Mouse (Mus musculus) inflammation-experienced regulatory T-cells, adult 16 weeks (primary cell): Measurements from ENCODE around the gene Poc1a. TPM values are rescaled to one million over a fixed set of nuclear protein-coding genes. Genes with fewer than 3 reads are reported as not detected.

Experiments
- polyA plus RNA-seq: library from polyadenylated mRNA; unstranded; fragments of 100-300 nt; shearing (Covaris generic); gene quantifications from one replicate; pipeline ENCODE4 v1.2.1, GENCODE M21; 2017

Poc1a gene
- 6.3 TPM for polyA plus RNA-seq

DNA sequence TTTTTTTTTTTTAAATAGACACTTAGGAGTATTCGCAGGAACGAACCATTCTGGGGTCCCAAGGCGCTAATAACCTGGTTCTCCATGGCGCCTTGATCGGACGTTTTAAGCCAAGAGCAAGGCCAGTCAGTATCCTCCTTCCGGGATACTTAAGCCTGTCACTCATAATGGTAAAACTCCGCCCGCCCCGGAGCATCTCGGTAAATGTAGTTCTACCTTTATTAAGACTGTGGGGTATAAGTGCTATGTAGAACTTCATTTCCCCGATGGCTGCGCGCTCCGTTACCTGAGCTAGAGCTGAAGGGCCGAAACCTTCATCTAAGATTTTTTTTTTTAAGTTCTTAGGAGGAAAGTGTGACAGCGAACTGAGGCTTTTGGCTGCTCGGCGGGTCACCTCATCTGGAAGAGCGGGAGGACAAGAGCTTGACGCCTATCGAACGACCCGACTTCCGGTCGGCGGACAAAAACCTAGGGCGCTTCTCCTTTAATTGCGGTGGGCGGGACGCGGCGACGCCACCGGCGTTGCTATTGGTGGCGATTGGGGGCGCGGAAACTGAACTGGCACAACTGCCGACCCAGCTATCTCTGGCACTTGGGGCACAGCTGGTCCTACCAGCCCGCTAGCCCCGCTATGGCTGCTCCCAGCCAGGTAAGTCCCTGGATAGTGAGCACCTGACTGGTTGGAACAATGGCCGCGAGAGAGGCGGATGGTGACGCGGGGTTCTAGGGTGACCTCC lies at the start of gene Poc1a:
TSS of gene Poc1a (plus strand) at position 254 of the 737 bp plus-strand sequence.

GRCm38 (mm10) chr9:106368112-106368717 lies 87.4 kb downstream of the Poc1a start, which contains the start of gene Dusp7:
Gene Dusp7, plus strand, starts transcription at chr9:106368632.

Other genes starting within 250 kb of the Poc1a start
- not detected for gene Col6a4, start 184.3 kb upstream of the Poc1a start, polyA plus RNA-seq
- 9.4 TPM for gene Glyctk, start 122.9 kb upstream of the Poc1a start, polyA plus RNA-seq
- gene Wdr82, start 110.1 kb upstream of the Poc1a start, polyA plus RNA-seq = 49.3 TPM
- gene Ppm1m, start 81.3 kb upstream of the Poc1a start, polyA plus RNA-seq = 22.2 TPM
- gene Twf2, start 78.0 kb upstream of the Poc1a start, polyA plus RNA-seq = 328 TPM
- gene Tlr9, start 58.5 kb upstream of the Poc1a start, polyA plus RNA-seq = not detected
- gene Alas1, start 32.4 kb upstream of the Poc1a start, polyA plus RNA-seq = 61.3 TPM
- gene Dusp7, start 87.6 kb downstream of the Poc1a start, polyA plus RNA-seq = 11.0 TPM
- 568 TPM for gene Rpl29, start 148.4 kb downstream of the Poc1a start, polyA plus RNA-seq
- 17.9 TPM for gene Acy1, start 157.3 kb downstream of the Poc1a start, polyA plus RNA-seq
- 19.1 TPM for gene Abhd14b, start 166.4 kb downstream of the Poc1a start, polyA plus RNA-seq
- gene Abhd14a, start 166.6 kb downstream of the Poc1a start, polyA plus RNA-seq = 20.1 TPM
- gene Pcbp4, start 172.2 kb downstream of the Poc1a start, polyA plus RNA-seq = 20.5 TPM
- gene Gpr62, start 184.9 kb downstream of the Poc1a start, polyA plus RNA-seq = not detected
- gene Rrp9, start 194.9 kb downstream of the Poc1a start, polyA plus RNA-seq = 82.3 TPM
- gene Parp3, start 195.9 kb downstream of the Poc1a start, polyA plus RNA-seq = 84.4 TPM
- not detected for gene Iqcf1, start 218.9 kb downstream of the Poc1a start, polyA plus RNA-seq
- not detected for gene Iqcf5, start 233.5 kb downstream of the Poc1a start, polyA plus RNA-seq